Mouse (Mus musculus) CD8-positive naive resting alpha-beta T cell, adult 2 months (primary cell): Measurements from ENCODE around the gene Ahdc1.

Experiments used
- DNase-seq, 2 experiments: peaks; one replicate each; pipeline ENCODE4 v3.0.0; 2022; ENCODE audit warnings: low read depth in 2 of 2, low spot score in 2 of 2

The Ahdc1 gene

DNA sequence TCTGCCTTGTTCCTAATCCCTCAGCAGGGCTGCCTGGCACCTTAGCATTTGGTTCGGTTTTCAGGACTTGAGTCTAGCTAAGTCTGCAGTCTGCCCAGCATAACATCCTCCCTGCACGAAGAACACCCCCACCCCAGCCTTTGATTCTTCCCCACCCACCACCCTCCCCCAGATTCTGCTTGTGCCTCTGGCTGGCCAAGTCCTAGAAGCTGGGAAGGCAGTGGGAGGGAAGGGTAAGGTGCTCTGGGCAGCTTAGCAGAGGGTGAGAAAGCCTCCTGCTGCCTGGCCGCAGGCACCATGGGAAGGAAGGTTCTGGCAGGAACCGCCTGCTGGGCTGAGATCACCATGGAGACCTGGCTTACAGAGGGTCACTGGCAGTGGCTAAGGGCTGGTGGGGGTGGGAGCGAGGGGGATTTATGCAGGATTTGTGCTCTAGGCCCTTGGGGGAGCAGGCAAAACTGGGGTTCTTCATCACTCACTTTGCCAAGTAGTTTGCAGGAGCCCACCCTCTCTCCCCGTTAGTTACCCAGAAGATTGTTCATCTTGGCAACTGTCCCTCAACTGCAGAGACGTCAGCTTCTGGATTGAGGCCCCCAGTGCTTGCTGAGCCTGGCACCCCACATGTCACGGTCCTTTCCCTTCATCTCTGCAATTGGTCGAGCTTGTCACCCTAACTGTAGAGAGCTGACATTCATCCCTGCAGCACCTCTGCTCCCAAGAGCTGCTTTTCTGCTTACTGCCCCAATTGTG, 63.2 kb downstream of the Ahdc1 start:
- DNase-seq = no peak

DNA sequence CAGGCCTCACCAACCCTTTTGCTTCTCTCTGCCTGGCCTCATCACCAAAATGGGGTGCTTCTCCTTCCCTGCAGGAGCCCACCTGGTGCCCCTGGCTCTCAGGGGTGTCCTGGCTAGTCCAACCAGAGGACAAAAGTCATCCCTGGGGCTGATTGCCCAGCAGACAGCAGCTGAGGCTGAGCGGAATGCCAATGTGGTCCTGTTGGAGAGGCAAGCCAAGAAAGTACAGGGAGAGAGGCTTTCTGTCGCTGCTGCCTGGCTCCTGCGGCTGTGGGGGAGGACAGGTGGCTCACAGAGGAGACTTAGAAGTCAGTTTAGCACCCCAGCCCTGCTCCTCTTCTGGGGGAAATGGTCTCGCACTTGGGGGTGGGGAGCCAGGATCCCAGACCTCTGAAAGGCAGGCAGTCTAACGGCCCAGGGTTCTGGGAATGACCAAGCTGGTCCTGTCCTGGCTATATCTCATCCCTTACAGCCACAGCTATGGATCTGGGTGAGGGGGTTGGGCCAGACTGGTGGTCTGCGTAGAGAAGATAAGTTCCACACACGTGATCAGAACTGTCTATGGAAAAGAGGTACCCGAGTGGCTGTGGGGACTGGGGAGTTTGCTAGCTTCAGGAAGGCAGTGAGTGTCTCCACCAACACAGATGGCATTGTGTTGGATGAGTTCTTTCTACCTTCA, 64.0 kb downstream of the Ahdc1 start:
- DNase-seq = no peak

DNA sequence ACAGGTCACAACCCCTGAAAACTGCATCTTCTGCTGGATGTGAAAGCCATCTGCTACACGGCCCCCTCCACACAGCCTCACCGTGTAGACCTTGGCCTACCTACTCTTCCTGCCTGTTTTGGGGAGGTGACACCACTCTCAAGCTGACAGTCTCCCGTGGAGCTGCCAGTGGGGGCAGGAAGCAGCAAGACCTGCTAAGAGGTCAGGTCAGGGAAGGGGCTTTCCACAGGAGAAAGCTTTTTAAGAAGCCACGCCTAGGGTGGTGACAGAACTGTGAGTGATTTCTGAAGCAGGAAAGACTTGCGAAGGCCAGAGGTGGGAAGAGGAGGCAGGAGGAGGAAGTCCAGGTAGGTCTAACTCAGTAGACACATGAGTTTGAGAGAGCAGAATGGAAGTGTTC, 67.9 kb downstream of the Ahdc1 start:
- peak; percentile 47 to 51 for DNase-seq

DNA sequence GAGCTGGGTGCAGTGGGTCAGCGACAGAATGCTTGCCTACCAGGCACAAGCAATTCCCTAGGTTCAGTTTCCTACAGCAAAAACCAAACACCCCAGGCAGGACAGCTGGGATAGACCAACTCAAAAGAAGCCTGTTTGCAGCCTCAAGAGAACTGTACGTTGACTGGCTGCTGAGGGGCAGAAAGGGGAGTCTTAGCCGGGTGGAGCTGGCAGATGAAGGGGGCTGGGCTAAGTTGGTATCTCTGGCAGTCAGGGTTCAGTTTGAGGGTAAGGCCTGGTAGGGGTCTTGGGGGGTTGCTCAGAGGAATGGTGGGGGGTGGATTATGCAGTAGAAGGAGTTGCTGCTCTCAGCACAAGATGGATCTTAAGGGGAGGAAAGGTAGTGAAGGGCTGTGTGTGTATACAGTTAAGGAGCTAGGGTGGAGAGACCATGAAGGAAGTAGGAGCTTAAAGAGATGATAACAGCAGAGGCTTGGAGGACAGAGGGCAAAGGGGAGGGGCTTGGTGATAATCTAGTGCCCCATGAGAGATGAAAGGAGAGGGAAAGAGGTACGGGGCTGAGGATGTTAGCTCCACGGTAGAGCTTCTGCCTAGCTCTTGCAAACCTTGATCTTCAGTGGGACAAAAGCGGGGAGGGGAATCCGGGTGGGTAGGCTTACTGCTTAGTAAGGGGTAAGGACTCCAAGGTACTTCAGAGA, 68.5 kb downstream of the Ahdc1 start:
- no peak for DNase-seq

DNA sequence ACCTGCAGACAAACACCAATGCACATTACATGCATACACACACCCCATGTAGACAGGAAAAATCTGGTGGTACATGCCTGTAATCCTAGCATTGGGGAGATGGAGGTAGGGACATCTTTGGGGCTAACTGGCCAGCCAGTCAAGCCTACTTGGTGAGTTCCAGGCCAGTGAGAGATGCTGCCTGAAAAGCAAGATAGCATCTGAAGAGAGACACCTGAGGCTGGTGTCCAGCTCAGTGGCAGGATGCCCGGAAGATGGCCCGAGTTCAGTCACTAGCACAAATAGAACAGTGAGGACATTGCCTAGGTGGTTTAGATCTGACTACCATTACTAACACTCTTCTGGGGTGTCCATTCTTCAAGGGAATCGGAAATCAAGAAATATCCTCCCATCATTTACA, 69.8 kb downstream of the Ahdc1 start:
- DNase-seq = no peak

DNA sequence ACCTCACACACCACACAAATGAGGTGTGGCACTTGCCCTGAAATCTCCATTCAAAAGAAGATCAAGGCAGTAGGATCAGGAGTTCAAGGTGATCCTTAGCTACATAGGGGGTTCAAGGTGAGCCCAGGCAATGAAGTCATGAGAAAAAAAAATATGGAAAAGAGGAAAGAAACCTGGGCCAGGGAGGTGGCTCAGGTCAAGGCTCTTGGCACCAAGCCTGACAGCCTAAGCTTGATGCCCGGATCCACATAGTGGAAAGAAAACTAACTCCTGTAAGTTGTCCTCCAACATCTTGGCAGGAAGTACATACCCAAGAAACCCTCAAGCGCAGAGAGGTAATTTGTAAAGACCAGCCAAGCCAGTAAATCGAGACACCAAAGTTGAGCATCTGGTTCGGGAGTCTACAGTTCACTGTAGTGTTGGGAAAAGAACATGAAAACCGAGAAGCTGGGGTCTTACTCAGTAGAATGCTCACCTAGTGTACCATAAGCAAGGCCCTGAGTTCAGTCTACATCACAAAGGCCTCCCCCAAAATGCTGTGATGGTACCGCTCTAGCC, 71.2 kb downstream of the Ahdc1 start:
- no peak for DNase-seq

DNA sequence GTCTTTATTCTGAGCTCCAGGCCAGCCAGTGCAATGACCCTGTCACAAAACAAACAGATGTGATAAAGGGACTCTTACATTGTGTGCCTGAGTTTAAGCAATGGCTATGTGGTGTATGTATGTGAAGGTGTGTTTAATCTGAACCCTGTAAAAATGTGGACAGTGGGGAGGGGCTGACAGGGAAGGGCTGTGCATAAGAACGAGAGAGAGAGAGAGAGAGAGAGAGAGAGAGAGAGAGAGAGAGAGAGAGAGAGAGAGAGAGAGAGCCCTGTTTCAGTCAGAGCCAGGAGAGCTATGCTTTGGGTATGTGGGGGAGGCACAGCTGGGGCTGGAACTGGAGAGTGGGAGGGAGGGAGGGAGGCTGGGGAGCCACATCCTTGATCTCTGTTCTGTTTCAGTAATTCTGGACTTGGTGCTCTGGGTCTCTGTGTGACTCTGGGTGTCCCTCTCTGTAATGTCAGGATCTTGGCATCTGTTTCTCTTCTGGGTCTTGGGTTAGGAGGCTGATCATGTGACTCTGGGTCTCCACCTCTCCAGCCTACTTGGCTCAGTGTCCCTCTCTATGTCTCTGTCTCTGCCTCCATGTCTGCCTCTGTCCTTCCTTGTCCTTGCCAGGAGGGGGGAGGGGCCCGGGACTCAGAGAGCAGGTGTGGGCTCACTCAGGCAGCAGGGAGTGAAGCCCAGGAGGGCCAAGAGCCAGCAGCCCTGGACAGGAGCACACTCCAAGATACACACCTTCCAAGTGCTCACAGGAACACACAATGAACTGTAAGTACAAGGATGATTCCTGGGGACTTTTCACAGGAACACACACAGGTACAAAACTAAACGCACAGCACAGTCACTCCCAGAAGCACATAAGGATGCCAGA, 73.2 kb downstream of the Ahdc1 start:
- no peak for DNase-seq

DNA sequence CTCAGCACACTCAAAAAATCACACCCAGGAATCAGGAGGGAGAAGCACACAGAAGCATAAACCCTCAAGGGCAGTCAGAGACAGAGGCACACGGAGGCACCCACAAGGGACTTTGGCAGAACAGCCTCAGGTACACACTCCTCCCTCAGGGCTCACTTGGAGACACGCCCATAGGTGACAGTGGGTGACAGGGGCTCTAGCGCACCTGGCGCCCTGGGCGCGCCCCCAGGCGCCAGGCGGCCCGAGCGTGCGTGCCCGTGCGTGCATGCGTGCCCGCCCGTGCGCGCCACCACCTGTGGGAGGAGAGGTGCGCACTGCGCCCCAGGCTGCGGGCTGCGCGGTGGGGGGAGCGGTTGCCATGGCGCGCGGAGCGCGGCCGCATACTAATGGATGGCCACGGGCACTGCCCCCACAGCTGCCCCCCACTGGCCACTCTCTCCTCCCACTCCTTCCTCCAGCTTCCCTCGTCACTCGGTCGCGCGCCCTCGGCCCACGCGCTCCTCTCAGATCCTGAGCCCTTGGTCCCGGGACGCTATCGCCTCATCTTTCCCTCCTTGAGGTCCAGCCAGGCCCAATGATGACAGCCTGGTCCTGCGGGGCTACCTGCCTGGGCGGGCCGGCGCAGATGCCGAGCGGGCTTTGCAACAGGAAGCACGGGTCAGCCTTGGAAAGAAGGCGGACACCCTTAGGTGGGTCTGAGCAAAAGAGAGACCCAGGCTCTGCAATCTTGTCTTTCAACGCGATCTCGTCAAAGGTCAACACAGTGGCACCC, 74.1 kb downstream of the Ahdc1 start:
- DNase-seq = peak; percentile 44 to 49

DNA sequence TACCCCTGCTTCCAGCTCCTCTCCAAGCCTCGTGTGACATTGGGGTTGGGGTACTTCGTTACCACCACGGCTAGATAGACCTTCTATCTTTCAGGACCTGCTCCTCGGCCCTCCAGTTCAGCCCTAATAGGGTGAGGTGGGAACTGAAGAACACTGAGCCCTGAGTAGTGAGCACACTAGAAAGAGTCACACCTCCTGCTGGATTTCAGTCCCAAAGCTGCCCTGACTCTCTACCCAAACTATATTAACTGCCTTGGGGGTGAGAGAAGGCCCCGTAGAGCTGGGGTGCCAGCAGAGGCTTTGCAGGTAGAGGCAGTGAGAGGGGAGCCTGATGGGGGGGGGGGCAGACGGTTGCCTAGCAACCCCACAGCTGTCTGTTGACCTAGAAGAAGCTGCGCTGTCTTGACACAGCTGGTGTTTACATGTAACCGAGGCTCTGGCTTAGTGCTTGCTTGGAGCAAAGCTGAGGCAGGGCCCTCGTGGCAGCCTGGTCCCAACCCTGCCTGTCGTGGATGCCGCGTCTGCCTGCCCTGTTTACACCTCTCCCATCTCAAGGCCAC, 74.8 kb downstream of the Ahdc1 start:
- peak in 1 of 2 experiments; percentile 35 for DNase-seq

DNA sequence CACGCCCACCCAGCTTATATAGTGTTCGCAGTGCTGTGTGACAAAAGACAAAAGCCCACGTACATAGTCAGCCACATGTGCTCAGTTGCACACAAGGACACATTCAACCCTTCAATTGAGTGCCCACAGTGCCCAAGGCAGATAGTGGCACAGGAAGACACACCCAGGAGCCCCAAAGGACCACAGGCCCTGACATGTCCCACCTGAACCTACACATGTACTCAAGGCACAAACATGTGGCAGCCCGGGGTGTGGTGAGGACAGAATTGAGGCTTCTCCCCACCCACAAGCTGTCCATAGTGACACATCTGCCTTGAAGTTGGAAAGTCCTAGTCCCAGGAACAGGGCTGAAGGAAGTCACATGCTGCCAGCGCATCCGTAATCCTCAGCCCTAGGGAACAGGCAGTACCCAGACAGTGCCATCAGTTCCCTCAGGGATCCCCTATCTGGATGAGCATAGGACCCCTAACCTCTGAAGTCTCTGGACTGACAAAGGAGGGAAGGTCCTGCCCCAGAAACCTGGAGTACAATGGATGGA, 76.2 kb downstream of the Ahdc1 start:
- no peak for DNase-seq

DNA sequence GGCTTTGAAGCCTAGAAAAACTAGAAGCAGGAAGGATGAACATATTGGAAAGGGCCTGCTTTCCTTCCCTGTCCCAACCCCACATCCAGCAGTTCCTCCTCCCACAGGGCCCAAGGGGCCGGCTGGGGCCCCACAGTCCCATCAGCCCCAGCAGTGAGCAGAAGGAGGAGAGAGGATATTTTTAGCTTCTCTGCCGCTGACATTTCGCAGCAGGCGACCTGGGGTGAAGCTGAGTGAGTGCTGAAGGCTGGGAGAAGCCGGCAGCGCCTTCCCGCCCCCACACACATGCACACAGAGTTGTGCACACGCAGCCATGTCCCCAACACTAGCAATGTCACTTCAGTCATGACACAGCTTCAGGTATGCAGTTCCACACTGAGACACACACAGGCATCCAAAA, 76.8 kb downstream of the Ahdc1 start:
- DNase-seq = no peak

DNA sequence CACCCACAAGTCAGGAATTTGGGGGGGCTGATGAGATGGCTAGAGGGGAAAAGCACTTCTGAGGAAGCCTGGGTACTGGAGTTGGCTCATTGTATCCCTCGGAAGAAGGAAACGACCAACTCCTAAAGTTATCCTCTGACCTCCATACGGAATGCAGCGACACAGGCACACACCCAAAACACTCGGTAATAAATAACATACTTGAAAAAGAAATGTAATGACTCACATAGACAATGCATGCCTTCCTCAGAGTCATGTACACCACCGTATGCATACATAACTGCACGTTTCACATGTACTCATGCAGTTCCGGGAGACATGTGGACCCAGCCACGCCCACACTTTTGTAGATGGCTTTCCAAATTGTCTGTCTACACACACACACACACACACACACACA, 78.3 kb downstream of the Ahdc1 start:
- no peak for DNase-seq

DNA sequence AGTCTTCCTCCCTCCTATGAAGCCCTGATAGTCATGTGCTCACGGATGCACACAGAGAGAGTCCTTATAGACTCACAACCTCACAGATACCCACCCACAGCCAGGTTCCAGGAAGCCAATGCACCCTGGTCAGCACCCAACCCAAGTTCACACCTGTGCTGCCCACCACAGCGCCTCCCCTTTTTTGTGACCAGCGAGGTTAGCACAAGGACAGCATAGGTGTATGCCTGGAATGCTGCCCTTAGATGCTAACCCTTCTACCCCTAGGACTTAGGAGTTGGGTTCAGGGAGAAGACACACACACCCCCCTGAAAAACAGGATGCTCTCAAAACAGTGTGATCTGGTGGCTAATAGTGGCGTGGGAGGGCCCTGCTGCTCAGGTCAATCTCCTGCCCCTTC, 78.7 kb downstream of the Ahdc1 start:
- no peak for DNase-seq

DNA sequence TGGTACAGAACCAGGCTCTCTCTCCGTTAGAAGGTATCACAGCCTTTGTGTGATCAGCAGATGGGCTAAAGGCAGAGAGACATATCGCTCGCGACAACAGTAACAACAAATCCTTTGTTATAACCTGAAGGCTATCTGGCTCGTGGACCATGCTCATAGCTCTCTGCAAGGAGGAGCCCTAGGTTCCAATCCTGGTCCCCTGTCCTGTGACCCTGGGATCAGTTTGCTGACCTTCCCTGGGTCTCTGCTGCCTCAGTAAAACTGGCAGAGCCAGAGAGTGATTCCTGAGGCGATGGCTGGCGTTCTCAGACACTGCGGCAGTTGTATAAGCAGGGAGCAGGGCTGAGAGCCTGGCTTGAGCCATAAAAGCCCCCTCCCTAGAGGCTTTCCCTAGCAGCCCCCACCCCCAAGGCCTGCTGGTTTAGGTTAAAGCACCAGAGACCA, 79.2 kb downstream of the Ahdc1 start:
- DNase-seq = no peak

DNA sequence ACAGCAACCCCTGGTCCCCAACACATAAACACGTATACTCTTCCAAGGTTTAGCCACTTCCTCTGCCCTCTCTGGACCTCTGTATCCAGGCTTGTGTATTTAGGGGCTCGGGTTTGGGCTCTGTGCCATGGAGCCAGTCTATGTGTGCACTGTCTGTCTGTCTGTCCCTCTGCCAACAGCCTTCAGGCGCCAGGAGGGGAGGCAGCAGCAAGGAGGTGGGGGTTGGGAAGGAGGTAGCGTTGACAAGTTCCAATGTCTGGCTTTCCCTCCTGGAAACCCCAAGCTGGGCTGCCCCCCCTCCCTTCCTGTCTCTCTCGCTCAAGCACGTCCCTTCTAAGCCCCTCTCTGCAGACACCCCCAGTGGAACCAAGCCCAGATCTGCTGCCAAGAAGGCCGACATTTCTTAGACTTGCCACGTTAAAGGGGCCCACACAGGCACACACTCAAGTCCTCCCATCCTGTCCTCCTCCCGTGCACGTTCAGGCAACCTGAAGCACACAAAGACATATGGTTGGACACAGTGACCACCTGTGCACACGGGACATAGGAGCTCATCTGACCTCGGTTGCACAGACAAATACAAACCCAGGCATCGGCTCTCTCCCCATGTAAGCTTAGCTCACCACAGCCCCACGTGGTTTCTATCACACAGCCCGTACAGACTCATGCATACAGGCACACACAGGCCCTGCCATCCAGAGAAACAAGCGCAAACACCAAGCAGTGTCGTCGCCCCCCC, 79.8 kb downstream of the Ahdc1 start:
- peak in 1 of 2 experiments; percentile 48 for DNase-seq

DNA sequence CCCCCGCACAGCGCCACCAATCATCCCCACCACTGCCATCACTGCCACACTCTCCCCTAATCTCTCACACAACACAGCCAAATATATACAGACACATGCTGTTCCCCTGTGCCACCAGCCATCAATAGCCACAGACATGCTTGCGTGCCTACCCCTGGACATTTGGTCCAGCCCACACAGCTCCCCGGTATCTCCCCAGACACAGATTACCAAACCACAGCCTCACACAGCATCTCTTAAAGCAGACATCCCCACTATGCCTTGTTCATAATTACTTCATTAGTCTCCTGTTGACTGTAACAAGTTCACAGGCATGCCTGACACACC, 80.4 kb downstream of the Ahdc1 start:
- no peak for DNase-seq

DNA sequence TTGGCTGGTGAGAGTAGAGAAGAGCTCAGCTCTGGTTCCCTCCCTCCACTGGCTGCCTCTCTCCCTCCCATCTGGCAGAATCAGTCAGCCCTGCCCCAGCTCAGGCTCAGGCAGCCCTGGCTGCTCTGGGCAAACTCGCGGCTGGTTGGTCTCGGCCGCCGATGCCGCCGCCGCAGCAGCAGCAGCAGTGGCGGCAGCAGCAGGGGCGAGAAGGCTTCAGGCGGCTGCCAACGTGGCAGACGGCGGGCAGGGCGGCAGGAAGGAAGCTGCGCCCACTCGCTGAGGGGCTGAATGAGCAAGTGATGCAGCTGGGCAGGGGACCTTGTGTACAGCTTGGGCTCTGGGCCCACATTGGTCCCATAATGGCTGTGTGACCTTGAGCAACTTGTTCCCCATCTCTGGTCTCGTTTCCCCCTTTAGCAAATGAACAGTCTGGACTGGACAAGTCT, 81.4 kb downstream of the Ahdc1 start:
- DNase-seq = peak in 1 of 2 experiments; percentile 35

DNA sequence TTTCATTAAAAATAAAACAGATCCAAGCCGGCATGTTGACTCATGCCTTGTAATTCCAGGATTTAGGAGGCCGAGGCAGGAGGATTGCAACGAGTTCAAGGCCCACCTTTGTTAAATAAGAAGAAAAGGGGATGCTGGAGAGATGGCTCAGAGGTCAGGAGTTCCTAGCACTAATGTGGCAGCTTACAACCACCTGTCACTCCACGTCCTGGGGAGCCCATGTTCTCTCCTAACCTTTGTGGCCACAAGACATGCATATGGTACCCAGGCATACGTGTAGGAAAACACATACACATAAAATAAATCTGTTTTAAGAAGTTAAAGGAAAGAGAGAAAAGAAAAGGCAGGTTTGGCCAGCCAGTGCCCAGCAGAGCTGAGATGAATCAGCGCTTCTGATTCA, 82.0 kb downstream of the Ahdc1 start:
- no peak for DNase-seq

DNA sequence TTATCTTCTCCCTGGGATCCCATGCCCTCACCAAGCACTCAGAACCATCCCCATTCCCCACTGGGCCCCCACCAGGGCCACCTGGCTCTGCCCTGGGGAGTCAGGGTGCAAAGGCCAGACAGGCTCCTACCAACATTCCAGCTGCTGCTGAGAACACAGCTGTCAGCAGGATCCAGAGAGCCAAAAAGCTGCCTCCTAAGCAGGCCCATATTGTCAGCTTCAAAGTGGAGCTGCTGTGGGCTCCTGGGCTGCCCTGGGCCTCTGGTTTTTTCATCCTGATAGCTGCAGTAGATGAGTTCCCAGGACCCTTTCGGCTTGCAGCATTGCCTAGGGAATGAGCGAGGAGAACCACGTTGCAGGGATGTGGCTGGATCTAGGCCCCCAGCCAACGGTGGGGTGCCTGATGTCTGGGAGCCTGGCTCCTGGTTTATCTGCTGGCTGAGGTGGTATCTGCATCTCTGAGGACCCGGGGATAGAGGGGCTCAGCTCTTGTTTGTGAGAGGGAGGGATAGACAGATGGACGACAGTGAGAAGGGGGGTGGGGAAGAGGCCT, 82.5 kb downstream of the Ahdc1 start:
- DNase-seq = no peak
